Mouse (Mus musculus) cortical plate, adult 2 months (tissue): ENCODE data around the gene Adh5. TPM values are rescaled to one million over a fixed set of nuclear protein-coding genes. Genes with fewer than 3 reads are reported as not detected.
A peak's percentile ranks its signal among the peaks of the same experiment; 100 is the strongest.

Source experiments
- H3K27ac ChIP-seq: fragments of 200-500 bp; 2 replicates; pipeline ENCODE4 v1.5.1; 2012; ENCODE audit warnings: low read length, control low read depth, inconsistent platforms; ENCODE audit not compliant: insufficient read depth
- H3K4me1 ChIP-seq: fragments of 200-500 bp; 2 replicates; pipeline ENCODE4 v1.6.1; 2011; ENCODE audit warnings: low read length; ENCODE audit not compliant: control insufficient read depth, insufficient read depth
- H3K4me3 ChIP-seq: fragments of 200-500 bp; 2 replicates; pipeline ENCODE4 v1.5.1; 2011; ENCODE audit warnings: mild to moderate bottlenecking, low read length, control low read depth; ENCODE audit not compliant: insufficient read depth
- CTCF ChIP-seq: fragments of 200-500 bp; IDR thresholded peaks from 2 replicates; pipeline ENCODE4 v1.5.1; 2011; ENCODE audit warnings: mild to moderate bottlenecking, control low read depth, low read length; ENCODE audit not compliant: insufficient read depth; ENCODE audit errors: extremely low read depth
- POLR2A ChIP-seq: fragments of 200-500 bp; IDR thresholded peaks from 2 replicates; pipeline ENCODE4 v1.6.1; 2011; ENCODE audit warnings: mild to moderate bottlenecking, low read length, control low read depth; ENCODE audit not compliant: insufficient read depth; ENCODE audit errors: extremely low read depth
- polyA plus RNA-seq: library from polyadenylated mRNA; depleted of rRNA; stranded (reverse); fragments of >200 nt; gene quantifications from 2 replicates; pipeline ENCODE4 v1.2.3, GENCODE M21; 2012

Gene Adh5
- polyA plus RNA-seq, 1 experiment = 64.3 TPM

GRCm38 (mm10) chr3:138423664-138424063 is 19.2 kb upstream of the Adh5 start:
- Histone ChIP-seq H3K4me1 (no peaks in the 10 kb centered on the region), H3K4me3 (no peak overlapping the region), H3K27ac (no peak overlapping the region)
- TF ChIP-seq CTCF = no peak
- no peak for TF ChIP-seq POLR2A

GRCm38 (mm10) chr3:138424247-138424646 is 18.6 kb upstream of the Adh5 start:
- H3K4me1 ChIP-seq = no peaks in the 10 kb centered on the region
- no peak overlapping the region for H3K4me3 ChIP-seq
- TF ChIP-seq CTCF (no peak), POLR2A (no peak)
- H3K27ac ChIP-seq = no peak overlapping the region

GRCm38 (mm10) chr3:138430360-138430976 is 12.4 kb upstream of the Adh5 start:
- Histone ChIP-seq H3K27ac (no peak overlapping the region), H3K4me3 (no peak overlapping the region), H3K4me1 (no peaks in the 10 kb centered on the region)
- TF ChIP-seq POLR2A (no peak), CTCF (no peak)

GRCm38 (mm10) chr3:138431835-138432234 is 11.1 kb upstream of the Adh5 start:
- H3K4me1 ChIP-seq = no peaks in the 10 kb centered on the region
- H3K4me3 ChIP-seq = no peak overlapping the region
- H3K27ac ChIP-seq = no peak overlapping the region
- TF ChIP-seq POLR2A = no peak
- TF ChIP-seq CTCF = no peak

GRCm38 (mm10) chr3:138438716-138439115 is 4.2 kb upstream of the Adh5 start:
- no peaks in the 10 kb centered on the region for H3K4me1 ChIP-seq
- TF ChIP-seq CTCF = no peak
- no peak for TF ChIP-seq POLR2A
- H3K27ac ChIP-seq = no peak overlapping the region
- no peak overlapping the region for H3K4me3 ChIP-seq

GRCm38 (mm10) chr3:138442203-138442602 is 690 bp upstream of the Adh5 start:
- Histone ChIP-seq H3K27ac (no peak overlapping the region), H3K4me3 (peak overlapping the region; percentile 56), H3K4me1 (peaks cover 3% of the 10 kb centered on the region; the same call in 1 of the 2 replicates)
- TF ChIP-seq CTCF (no peak), POLR2A (no peak)

GRCm38 (mm10) chr3:138443465-138443771 is 525 bp downstream of the Adh5 start:
- H3K4me1 ChIP-seq = peaks cover 3% of the 10 kb centered on the region; the same call in 1 of the 2 replicates
- peak overlapping the region; percentile 56 for H3K4me3 ChIP-seq
- H3K27ac ChIP-seq = 0 out of 2 replicates have a peak overlapping the region, but pooled peaks have one; percentile 36
- TF ChIP-seq POLR2A (no peak), CTCF (no peak)

GRCm38 (mm10) chr3:138448077-138448860 is 5.4 kb downstream of the Adh5 start:
- no peak overlapping the region for H3K27ac ChIP-seq
- no peak for TF ChIP-seq POLR2A
- no peak for TF ChIP-seq CTCF

GRCm38 (mm10) chr3:138452169-138452568 is 9.3 kb downstream of the Adh5 start:
- Histone ChIP-seq H3K4me3 (no peak overlapping the region), H3K27ac (no peak overlapping the region), H3K4me1 (no peaks in the 10 kb centered on the region)
- TF ChIP-seq POLR2A = no peak
- TF ChIP-seq CTCF = no peak

More at GRCm38 (mm10) chr3:138448077-138448860, 5.4 kb downstream of the Adh5 start:
- H3K4me3 ChIP-seq = no peak overlapping the region
- peaks cover 3% of the 10 kb centered on the region; the same call in 1 of the 2 replicates for H3K4me1 ChIP-seq

- Histone ChIP-seq H3K27ac (no peak overlapping the region), H3K4me1 (no peaks in the 10 kb centered on the region), H3K4me3 (no peak overlapping the region)
- TF ChIP-seq POLR2A (no peak), CTCF (no peak)
Measured at GRCm38 (mm10) chr3:138454234-138454633, 11.3 kb downstream of the Adh5 start.
